Mouse (Mus musculus) E14TG2a.4 (cell line): ENCODE measurements at regions not wholly inside any gene's neighbourhood (a gene's known extent, or its start where the extent isn't known, plus 50 kb on each side); places are given as distances from the start of the nearest gene placed in this dataset.

ENCODE experiments used
- CTCF ChIP-seq: conservative IDR thresholded peaks from 2 replicates; pipeline ENCODE4 v1.5.1; 2014; ENCODE audit warnings: low read length
- NANOG ChIP-seq: IDR thresholded peaks from 2 replicates; pipeline ENCODE4 v1.6.1; 2014; ENCODE audit warnings: borderline replicate concordance, low read length, mixed read lengths
- POU5F1 ChIP-seq: IDR thresholded peaks from 2 replicates; pipeline ENCODE4 v1.6.1; 2014; ENCODE audit warnings: low read length, borderline replicate concordance

GRCm38 (mm10) chr3:41234191-41234590 is 151.3 kb upstream of the Pgrmc2 start:
- TF ChIP-seq CTCF (no peak), NANOG (no peak), POU5F1 (no peak)
